Mouse (Mus musculus): Measurements from ENCODE around the gene Cyp3a57. TPM values are rescaled to one million over a fixed set of nuclear protein-coding genes. Genes with fewer than 3 reads are reported as not detected.

The Cyp3a57 gene
- not detected for total RNA-seq (2023)

GRCm38 (mm10) chr5:145344941-145345340 is at the start of gene Cyp3a57:
Cyp3a57 (plus strand) TSS chr5:145345279.

Other genes with a start within 250 kb of the Cyp3a57 start
- gene Arpc1b, start 231.1 kb upstream of the Cyp3a57 start, total RNA-seq (2023) = 1,000 to 10,000 TPM; 1,066 to 1,148 TPM
- 10 to 100 TPM; 39.5 to 40.4 TPM for gene Pdap1, start 205.0 kb upstream of the Cyp3a57 start, total RNA-seq (2023)
- gene Bud31, start 204.9 kb upstream of the Cyp3a57 start, total RNA-seq (2023) = 100 to 1,000 TPM; 131 to 134 TPM
- 10 to 100 TPM; 15.9 to 17.0 TPM for gene Ptcd1, start 178.2 kb upstream of the Cyp3a57 start, total RNA-seq (2023)
- 10 to 100 TPM; 26.6 to 27.8 TPM for gene Cpsf4, start 178.1 kb upstream of the Cyp3a57 start, total RNA-seq (2023)
- 100 to 1,000 TPM in 1 of 2 experiments, 10 to 100 TPM in 1; 89.0 to 108 TPM for gene Atp5j2, start 153.2 kb upstream of the Cyp3a57 start, total RNA-seq (2023)
- 10 to 100 TPM; 13.4 to 14.8 TPM for gene Zkscan14, start 143.4 kb upstream of the Cyp3a57 start, total RNA-seq (2023)
- gene Zkscan5, start 140.7 kb upstream of the Cyp3a57 start, total RNA-seq (2023) = 1 to 10 TPM; 4.2 to 7.5 TPM
- 10 to 100 TPM; 51.8 to 60.0 TPM for gene Zfp655, start 113.6 kb upstream of the Cyp3a57 start, total RNA-seq (2023)
- gene Zscan25, start 64.8 kb upstream of the Cyp3a57 start, total RNA-seq (2023) = 10 to 100 TPM in 1 of 2 experiments, 1 to 10 TPM in 1; 9.5 to 16.1 TPM
- not detected for gene Cyp3a16, start 124.4 kb downstream of the Cyp3a57 start, total RNA-seq (2023)
- gene Cyp3a41b, start 239.5 kb downstream of the Cyp3a57 start, total RNA-seq (2023) = not detected